Mouse (Mus musculus) testis, postnatal 14 days (tissue): ENCODE measurements at regions not wholly inside any gene's neighbourhood (a gene's known extent, or its start where the extent isn't known, plus 50 kb on each side); places are given as distances from the start of the nearest gene placed in this dataset.
A peak's percentile ranks its signal among the peaks of the same experiment; 100 is the strongest.

Experiments
- DNase-seq: peaks from one replicate; pipeline ENCODE4 v3.0.0; 2021; ENCODE audit warnings: low spot score

- DNase-seq: no peak
Observed at GRCm38 (mm10) chr7:113113266-113113893, 93.9 kb upstream of the Arntl start.

DNA sequence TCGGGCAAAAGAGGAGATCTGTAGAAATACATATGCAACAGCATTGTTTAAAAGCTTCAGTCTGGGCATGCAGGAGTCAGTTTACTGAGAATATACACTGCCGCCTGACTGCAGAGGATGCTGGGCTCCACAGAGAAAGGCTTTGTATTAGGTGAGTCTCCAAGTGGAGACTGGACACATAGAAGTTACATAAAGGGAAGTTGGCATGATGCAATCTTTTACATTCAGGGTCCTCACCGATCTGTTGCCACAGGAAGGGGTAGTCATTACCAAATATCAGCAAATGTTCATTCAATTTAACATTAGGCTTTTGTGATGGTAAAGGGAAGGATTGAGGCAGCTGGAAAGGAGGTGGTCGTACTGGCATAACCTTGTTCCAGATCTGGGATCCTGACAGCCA, 89.7 kb upstream of the Arntl start:
- no peak for DNase-seq

DNA sequence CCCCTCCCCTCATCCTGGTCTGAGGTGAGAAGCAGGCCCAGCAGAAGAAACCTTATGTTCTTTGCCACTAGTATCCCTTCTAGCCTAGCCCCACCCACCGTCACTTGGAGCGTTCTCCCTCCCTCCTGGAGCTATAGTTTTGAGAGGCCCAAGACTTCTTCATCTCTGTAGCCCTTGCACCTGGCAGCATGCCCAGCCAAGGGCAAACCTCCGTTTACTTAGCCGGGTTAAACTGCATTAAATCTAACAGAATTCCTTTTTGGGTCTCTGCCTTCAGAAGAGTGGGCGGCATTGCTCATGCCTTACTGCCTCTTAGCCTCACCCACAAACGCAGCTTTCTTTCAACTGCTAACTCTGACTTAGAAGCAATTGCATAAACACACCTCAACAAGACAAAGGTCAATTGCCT, 85.3 kb upstream of the Arntl start:
- no peak for DNase-seq

- no peak for DNase-seq
Observed at GRCm38 (mm10) chr7:113126010-113126409, 81.3 kb upstream of the Arntl start.

- DNase-seq: no peak
Observed at GRCm38 (mm10) chr7:113130552-113130951, 76.7 kb upstream of the Arntl start.

GRCm38 (mm10) chr7:113131945-113132538, 75.2 kb upstream of the Arntl start:
- DNase-seq: peak; percentile 36

DNA sequence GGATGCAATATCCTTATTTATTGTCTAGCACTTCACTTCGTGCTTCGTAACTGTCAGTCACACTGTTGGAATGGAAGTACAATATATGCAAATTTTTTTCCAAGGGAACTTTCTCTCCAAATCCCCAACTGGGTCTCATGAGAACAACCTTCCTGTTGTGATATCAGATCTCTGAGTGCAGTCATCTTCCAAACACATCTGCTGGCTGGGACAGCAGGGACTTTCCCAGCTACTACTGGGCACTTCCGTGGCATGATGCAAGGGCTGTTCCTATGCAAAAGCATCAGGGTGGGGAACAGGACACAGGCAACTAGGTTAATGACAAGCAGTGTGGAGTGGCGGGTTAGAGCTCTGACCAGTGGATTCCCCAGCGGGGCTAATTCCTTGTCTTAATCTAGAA, 73.4 kb upstream of the Arntl start:
- no peak for DNase-seq

- DNase-seq: no peak
Observed at GRCm38 (mm10) chr7:113140011-113140438, 67.2 kb upstream of the Arntl start.

DNA sequence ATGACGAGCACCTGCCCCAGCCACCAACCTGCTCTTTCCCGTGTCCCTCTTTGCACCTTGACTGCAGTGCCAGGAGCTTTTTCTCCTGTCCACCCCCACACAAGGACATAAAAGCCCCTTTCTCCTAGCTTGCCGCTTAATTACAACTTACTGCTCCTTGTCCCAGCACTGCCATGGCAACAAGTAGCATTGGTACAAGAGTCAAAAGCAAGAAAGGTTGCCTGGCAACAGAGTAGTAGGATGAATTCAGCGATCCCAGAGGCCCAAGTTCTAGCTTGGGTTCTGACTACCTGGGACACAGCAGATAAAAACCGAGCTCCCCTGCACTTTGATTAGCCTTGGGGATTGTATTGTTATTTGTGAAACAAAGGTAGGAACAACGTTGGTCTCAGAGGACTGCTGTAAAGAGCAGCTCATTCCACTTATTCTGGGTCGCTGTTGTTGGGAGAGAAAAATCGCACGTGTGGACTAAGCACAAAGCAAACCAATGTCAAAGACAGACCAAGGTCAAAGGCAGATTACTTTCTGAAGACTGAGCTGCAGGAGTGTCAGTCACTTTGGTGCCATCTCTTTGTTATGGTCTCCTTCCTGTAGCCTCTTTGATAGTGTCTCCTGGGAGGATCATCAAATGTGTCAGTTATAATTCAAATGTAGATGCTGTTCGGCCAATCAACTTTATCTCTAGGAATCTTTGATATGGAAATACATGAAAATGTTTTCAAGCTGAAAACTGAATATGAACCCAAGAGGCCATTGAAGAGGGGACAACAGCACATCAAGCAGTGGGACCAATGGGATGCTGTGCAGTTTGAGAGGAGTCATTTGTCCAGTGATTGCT, 65.2 kb upstream of the Arntl start:
- DNase-seq: no peak

GRCm38 (mm10) chr7:113143552-113143951, 63.7 kb upstream of the Arntl start:
- peak; percentile 39 for DNase-seq

DNA sequence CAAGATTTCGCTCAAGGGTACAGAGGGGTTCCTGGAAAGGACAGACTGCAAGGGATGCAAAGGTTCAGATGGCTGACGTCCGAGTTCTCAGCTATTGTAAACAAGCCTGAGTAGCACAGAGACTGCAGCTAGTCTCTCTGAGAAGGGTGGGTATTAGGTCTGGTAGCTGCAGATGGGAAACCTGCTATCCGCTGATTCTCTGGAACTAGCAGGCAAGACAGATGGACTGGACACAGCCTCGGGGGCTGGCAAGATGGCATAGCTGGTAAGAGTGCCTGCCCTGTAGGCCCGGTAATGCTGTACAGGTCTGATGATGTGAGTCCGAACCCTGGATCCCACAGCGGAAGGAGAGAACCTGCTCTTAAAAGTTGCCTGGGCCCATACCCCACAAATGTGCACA, 62.2 kb upstream of the Arntl start:
- DNase-seq: no peak

- no peak for DNase-seq
Observed at GRCm38 (mm10) chr7:113146108-113146507, 61.2 kb upstream of the Arntl start.

DNA sequence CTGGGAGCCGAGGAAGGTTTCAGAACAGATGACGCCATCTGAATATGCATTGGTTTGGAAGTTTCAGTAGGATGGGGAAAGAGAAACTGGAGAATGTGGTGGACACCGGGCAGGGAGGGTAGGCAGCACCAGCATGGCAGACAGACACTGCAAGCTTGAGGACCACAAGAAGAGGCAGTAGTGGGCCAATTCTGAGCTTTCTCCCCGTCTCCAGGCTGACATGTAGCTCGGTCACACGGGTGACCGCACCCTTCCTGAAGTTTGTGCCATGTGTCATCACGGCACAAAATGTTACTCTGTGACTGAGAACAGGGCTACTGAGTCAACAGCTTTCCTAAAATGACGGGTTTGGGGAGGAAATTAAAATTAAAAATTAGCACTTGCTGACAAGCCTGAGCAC, 60.7 kb upstream of the Arntl start:
- DNase-seq: no peak

GRCm38 (mm10) chr7:113147391-113148332, 59.6 kb upstream of the Arntl start:
- DNase-seq: no peak

- DNase-seq: no peak
Observed at GRCm38 (mm10) chr7:113148700-113149099, 58.6 kb upstream of the Arntl start.

GRCm38 (mm10) chr7:113149966-113150470, 57.2 kb upstream of the Arntl start:
- DNase-seq: no peak

- DNase-seq: no peak
Observed at GRCm38 (mm10) chr7:113150789-113151188, 56.5 kb upstream of the Arntl start.

DNA sequence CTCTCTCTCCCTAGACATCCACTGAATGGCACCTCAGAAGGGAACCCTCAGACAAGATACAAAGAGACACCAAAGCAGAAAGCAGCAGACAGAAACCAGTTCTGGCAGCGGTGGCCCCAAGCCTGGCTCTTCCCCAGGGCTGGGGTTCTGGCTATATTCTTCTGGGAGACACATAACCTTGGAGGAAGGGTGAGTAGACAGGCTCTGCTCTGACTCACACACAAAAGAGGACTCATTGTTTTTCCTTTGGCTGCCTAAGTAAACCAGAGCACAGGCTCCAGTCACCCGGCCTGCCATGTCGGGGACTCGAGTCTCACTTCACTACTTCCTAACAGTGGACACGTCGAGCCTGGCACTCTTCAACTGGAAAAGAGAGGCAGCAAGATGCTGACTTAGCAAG, 55.8 kb upstream of the Arntl start:
- DNase-seq: no peak

GRCm38 (mm10) chr7:113153386-113153785, 53.9 kb upstream of the Arntl start:
- no peak for DNase-seq

GRCm38 (mm10) chr7:113154066-113154465, 53.2 kb upstream of the Arntl start:
- no peak for DNase-seq

- no peak for DNase-seq
Observed at GRCm38 (mm10) chr7:113156366-113156765, 50.9 kb upstream of the Arntl start.
